Comparison of ENCODE assay signal across 16 mouse cellular contexts in genomic region chr2:24633645-24634044, GRCm38 (mm10).
"Had no signal": no experiment of that assay in that cellular context is flagged by ENCODE, and none has a peak within 500 bp of the region (broad histone marks: within the 10 kb centered on the region; RNA-seq: fewer than 3 reads in every experiment).

No protein-coding gene starts in this region.

- H3K4me2 ChIP-seq: intestine, embryonic 15.5 days; kidney, embryonic 15.5 days; midbrain, embryonic 11.5 days had no signal

- H3K27ac ChIP-seq: intestine, embryonic 15.5 days; kidney, embryonic 15.5 days; left cerebral cortex, adult 2 months; liver, embryonic 14.5 days had no signal

- H3K9me3 ChIP-seq: intestine, embryonic 15.5 days; kidney, embryonic 15.5 days had no signal

- DNase-seq: kidney, adult 11 months; kidney, adult 8-10 months; kidney, postnatal 10 days; kidney, postnatal 36 days; layer of hippocampus, postnatal 36 days; liver, postnatal 0 days; midbrain, embryonic 14.5 days; right cerebral cortex, adult 18-20 months; right cerebral cortex, postnatal 14 days; right cerebral cortex, postnatal 4 days; thymus, postnatal 25 days had no signal

- H3K4me3 ChIP-seq: intestine, embryonic 15.5 days; kidney, embryonic 15.5 days; left cerebral cortex, adult 2 months had no signal

- ATAC-seq: intestine, embryonic 15.5 days; liver, postnatal 0 days had no signal

- H3K4me1 ChIP-seq: intestine, embryonic 15.5 days; kidney, embryonic 15.5 days had no signal

- H3K36me3 ChIP-seq: intestine, embryonic 15.5 days; kidney, embryonic 15.5 days had no signal

- H3K9ac ChIP-seq: intestine, embryonic 15.5 days; kidney, embryonic 15.5 days; liver, embryonic 14.5 days; liver, postnatal 0 days had no signal

- H3K27me3 ChIP-seq: intestine, embryonic 15.5 days; kidney, embryonic 15.5 days had no signal
